Mouse (Mus musculus): ENCODE measurements around the gene Dpysl4.

GRCm38 (mm10) chr7:139100531-139101095 lies 14.8 kb downstream of the Dpysl4 start:
- no peak for TF ChIP-seq CTCF (IDR thresholded peaks at IDR 0.05; ENCODE audit: low read depth)
- no peak for TF ChIP-seq EP300 (optimal IDR thresholded peaks at IDR 0.05)

All from stomach, postnatal 0 days (tissue).